Mouse (Mus musculus): Measurements from ENCODE around the gene Pop7. TPM values are rescaled to one million over a fixed set of nuclear protein-coding genes. Genes with fewer than 3 reads are reported as not detected.

Pop7 gene
- polyA plus RNA-seq, 1 experiment from 2014 or later, result 57.9 TPM

DNA sequence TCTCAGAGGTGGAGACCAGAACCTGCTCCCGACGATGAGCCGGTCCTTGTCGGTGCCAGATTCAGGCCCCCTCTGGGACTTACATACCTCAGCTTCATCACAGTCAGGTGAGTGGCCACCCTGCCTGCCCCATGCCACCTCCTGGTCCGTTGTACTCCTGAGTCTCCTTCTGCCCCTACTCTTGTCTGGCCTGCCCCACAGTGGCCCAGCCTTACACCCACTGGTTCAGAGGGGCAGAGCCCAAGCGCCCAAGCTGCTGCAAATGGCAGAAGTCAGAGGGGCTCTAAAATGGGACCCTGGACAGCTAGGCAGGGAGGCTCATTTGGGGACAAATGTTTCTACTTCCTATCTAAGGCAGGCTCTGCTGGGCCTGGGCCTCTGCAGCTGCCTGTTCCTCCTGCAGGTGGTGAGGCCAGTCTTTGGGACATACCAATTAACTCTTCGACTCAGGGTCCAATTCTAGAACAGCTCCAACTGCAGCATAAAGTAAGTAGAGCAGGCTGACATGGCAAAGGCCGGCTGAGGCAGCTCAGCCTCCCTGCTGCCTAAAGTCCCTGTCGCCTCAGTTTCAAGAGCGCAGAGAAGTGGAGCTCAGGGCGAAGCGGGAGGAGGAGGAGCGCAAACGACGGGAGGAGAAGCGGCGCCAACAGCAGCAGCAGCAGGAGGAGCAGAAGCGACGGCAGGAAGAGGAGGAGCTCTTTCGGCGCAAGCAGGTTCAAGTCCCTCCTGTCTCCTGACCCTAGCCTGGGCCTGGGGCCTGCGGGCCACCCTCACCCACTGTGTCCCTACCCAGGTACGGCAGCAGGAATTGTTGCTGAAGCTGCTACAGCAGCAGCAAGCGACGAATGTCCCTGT is 21.3 kb upstream of the Pop7 start:
- Histone ChIP-seq H3K27ac (ENCODE audit: low read depth, low read length) (no peak overlapping the region), H3K4me3 (ENCODE audit: low read depth, low read length) (no peak overlapping the region), H3K4me2 (ENCODE audit: low read depth) (no peak overlapping the region), H3K4me1 (ENCODE audit: control insufficient read depth, insufficient read depth, low read length) (no peaks in the 10 kb centered on the region), H3K9ac (ENCODE audit: low read length) (no peak overlapping the region), H3K27me3 (ENCODE audit: control insufficient read depth, insufficient read depth, low read length) (no peaks in the 10 kb centered on the region), H3K36me3 (ENCODE audit: control insufficient read depth, insufficient read depth, low read length) (peaks cover 59% of the 10 kb centered on the region), H3K9me3 (ENCODE audit: control insufficient read depth, low read length) (no peaks in the 10 kb centered on the region)
- ATAC-seq (ENCODE audit: insufficient read depth, low FRiP score, low TSS enrichment) (no peak), DNase-seq (ENCODE audit: low spot score) (no peak)
- WGBS, result 89% methylated on average over 25 of the region's 25 CpGs

GRCm38 (mm10) chr5:137522711-137523110 is 20.4 kb upstream of the Pop7 start:
- no peaks in the 10 kb centered on the region for H3K4me1 ChIP-seq (ENCODE audit: control insufficient read depth, insufficient read depth, low read length)
- no peaks in the 10 kb centered on the region for H3K9me3 ChIP-seq (ENCODE audit: control insufficient read depth, low read length)
- no peak overlapping the region for H3K4me3 ChIP-seq (ENCODE audit: low read depth, low read length)
- peaks cover 54% of the 10 kb centered on the region for H3K36me3 ChIP-seq (ENCODE audit: control insufficient read depth, insufficient read depth, low read length)
- no peak overlapping the region for H3K27ac ChIP-seq (ENCODE audit: low read depth, low read length)
- H3K27me3 ChIP-seq (ENCODE audit: control insufficient read depth, insufficient read depth, low read length), result no peaks in the 10 kb centered on the region
- no peak overlapping the region for H3K4me2 ChIP-seq (ENCODE audit: low read depth)
- 78% methylated on average over 11 of the region's 11 CpGs for WGBS
- H3K9ac ChIP-seq (ENCODE audit: low read length), result no peak overlapping the region
- DNase-seq (ENCODE audit: low spot score), result no peak
- no peak for ATAC-seq (ENCODE audit: insufficient read depth, low FRiP score, low TSS enrichment)

DNA sequence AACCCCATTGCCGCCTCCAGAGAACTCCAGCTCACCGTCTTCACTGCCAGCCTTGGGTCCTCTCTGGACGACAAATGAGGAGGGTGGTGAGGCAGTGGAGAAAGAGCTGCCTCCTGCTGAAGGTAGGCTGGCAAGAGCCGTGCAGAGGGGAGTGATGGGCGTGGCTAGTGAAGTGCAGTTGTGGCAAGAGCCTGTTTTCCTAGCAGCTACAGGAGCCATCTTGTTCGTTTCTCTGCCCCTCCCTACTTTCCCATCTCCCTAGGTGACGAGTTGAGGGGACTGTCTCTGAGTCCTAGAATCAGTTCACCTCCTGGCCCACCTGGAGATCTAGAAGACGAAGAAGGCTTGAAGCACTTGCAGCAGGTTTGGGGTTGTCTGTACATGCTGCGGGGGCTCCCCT is 19.5 kb upstream of the Pop7 start:
- H3K27ac ChIP-seq (ENCODE audit: low read depth, low read length), result no peak overlapping the region
- H3K36me3 ChIP-seq (ENCODE audit: control insufficient read depth, insufficient read depth, low read length), result peaks cover 57% of the 10 kb centered on the region
- 79% methylated on average over 9 of the region's 9 CpGs for WGBS
- no peak overlapping the region for H3K4me2 ChIP-seq (ENCODE audit: low read depth)
- ATAC-seq (ENCODE audit: insufficient read depth, low FRiP score, low TSS enrichment) (no peak), DNase-seq (ENCODE audit: low spot score) (no peak)
- H3K4me3 ChIP-seq (ENCODE audit: low read depth, low read length), result no peak overlapping the region
- no peaks in the 10 kb centered on the region for H3K4me1 ChIP-seq (ENCODE audit: control insufficient read depth, insufficient read depth, low read length)
- H3K27me3 ChIP-seq (ENCODE audit: control insufficient read depth, insufficient read depth, low read length), result no peaks in the 10 kb centered on the region
- no peak overlapping the region for H3K9ac ChIP-seq (ENCODE audit: low read length)
- no peaks in the 10 kb centered on the region for H3K9me3 ChIP-seq (ENCODE audit: control insufficient read depth, low read length)

GRCm38 (mm10) chr5:137519691-137520550 is 17.6 kb upstream of the Pop7 start:
- 91% methylated on average over 27 of the region's 27 CpGs for WGBS
- H3K27me3 ChIP-seq (ENCODE audit: control insufficient read depth, insufficient read depth, low read length), result no peaks in the 10 kb centered on the region
- H3K27ac ChIP-seq (ENCODE audit: low read depth, low read length), result no peak overlapping the region
- no peak overlapping the region for H3K4me3 ChIP-seq (ENCODE audit: low read depth, low read length)
- ATAC-seq (ENCODE audit: insufficient read depth, low FRiP score, low TSS enrichment) (no peak), DNase-seq (ENCODE audit: low spot score) (no peak)
- H3K9me3 ChIP-seq (ENCODE audit: control insufficient read depth, low read length), result no peaks in the 10 kb centered on the region
- H3K4me1 ChIP-seq (ENCODE audit: control insufficient read depth, insufficient read depth, low read length), result no peaks in the 10 kb centered on the region
- no peak overlapping the region for H3K4me2 ChIP-seq (ENCODE audit: low read depth)
- peaks cover 49% of the 10 kb centered on the region for H3K36me3 ChIP-seq (ENCODE audit: control insufficient read depth, insufficient read depth, low read length)
- H3K9ac ChIP-seq (ENCODE audit: low read length), result no peak overlapping the region

DNA sequence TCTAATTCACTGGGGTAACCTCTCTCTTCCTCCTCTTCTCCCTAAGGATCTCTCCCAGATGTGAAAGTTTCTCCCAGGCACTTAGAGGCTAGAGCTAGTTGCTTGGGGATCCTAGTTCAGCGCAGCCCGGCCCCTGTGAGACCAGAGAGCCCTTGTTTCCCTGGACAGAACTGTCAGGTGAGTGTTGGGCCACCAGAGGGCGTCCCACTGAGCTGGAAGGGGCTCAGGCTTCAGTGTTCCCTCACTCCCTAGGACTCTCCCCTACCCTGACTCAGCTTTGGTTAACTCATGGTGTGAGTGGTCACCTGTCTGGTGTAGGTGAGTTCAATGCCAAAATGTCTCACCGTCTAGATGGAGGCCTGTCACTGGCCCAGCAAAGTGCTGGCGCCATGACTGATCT is 16.1 kb upstream of the Pop7 start, which contains the start of gene Gigyf1:
Gigyf1 (plus strand) TSS at position 113 of the 400 bp plus-strand sequence.
- H3K27me3 ChIP-seq (ENCODE audit: control insufficient read depth, insufficient read depth, low read length), result no peaks in the 10 kb centered on the region
- DNase-seq (ENCODE audit: low spot score) (peak; percentile 41), ATAC-seq (ENCODE audit: insufficient read depth, low FRiP score, low TSS enrichment) (no peak)
- H3K9me3 ChIP-seq (ENCODE audit: control insufficient read depth, low read length), result no peaks in the 10 kb centered on the region
- H3K36me3 ChIP-seq (ENCODE audit: control insufficient read depth, insufficient read depth, low read length), result peaks cover 41% of the 10 kb centered on the region
- H3K9ac ChIP-seq (ENCODE audit: low read length), result no peak within 1 kb of the TSS
- H3K4me2 ChIP-seq (ENCODE audit: low read depth), result no peak within 1 kb of the TSS
- H3K4me1 ChIP-seq (ENCODE audit: control insufficient read depth, insufficient read depth, low read length), result no peaks in the 10 kb centered on the region
- H3K27ac ChIP-seq (ENCODE audit: low read depth, low read length), result no peak within 1 kb of the TSS
- no peak within 1 kb of the TSS for H3K4me3 ChIP-seq (ENCODE audit: low read depth, low read length)
- 79% methylated on average over 5 of the region's 5 CpGs for WGBS

DNA sequence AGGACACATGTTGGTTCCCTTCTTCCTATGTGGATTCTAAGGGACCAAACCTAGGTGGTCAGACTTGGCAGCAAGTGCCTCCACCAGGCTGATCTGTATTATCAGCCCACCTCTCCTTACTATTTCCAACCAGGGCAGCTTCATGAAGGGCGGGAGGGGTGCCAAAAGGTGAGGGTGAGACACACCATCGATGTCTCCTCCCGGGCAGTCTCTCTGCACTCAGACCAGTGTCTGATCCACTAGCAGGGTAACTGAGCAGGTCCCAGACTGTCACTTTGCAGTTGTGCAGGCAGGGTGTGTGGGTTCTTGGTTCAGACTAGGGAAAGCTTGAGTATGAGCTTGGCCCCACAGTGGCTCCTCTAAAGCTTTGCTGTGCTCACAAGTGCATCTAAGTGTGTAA is 12.5 kb upstream of the Pop7 start:
- Histone ChIP-seq H3K4me3 (ENCODE audit: low read depth, low read length) (no peak overlapping the region), H3K27ac (ENCODE audit: low read depth, low read length) (no peak overlapping the region), H3K27me3 (ENCODE audit: control insufficient read depth, insufficient read depth, low read length) (no peaks in the 10 kb centered on the region), H3K9me3 (ENCODE audit: control insufficient read depth, low read length) (no peaks in the 10 kb centered on the region), H3K9ac (ENCODE audit: low read length) (no peak overlapping the region), H3K4me2 (ENCODE audit: low read depth) (no peak overlapping the region), H3K36me3 (ENCODE audit: control insufficient read depth, insufficient read depth, low read length) (peaks cover 10% of the 10 kb centered on the region), H3K4me1 (ENCODE audit: control insufficient read depth, insufficient read depth, low read length) (peaks cover 13% of the 10 kb centered on the region)
- 93% methylated on average over 3 of the region's 3 CpGs for WGBS
- ATAC-seq (ENCODE audit: insufficient read depth, low FRiP score, low TSS enrichment), result no peak
- no peak for DNase-seq (ENCODE audit: low spot score)

DNA sequence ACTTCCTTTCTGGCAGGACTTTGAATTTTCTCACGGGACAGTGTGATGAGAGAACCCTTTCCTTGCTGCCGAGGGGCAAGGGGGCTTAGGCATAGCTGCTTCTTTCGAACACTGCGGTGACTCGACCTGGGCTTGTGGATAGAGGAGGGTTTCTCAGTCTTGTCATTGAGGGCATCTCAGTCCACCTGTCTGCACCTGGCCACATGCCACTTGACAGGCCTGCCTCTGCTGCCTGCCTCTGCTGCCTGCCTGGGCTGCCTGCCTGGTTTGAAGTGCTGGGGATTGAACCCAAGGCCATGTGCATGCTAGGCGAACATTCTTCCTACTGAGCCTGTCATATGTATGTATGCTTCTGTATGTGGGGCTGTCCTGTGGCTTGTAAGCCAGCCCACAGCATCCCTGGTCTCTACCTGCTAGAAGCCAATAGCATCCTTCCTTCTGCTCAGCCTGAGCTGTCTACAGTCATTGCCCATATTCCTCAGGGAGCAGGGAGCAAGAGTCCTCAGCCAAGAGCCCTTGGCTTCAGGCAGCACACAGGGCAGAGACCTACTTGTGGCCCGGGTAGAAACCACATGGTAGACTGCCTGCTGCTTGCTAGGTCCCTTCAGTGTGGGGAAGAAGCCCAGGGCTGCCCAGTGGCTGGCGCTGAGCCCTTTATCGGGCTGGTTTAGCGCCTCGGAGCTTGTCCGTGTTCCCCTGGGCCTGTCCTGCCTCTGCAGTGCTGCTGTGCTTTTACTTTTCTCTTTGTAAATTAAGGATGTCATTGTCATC is 11.8 kb upstream of the Pop7 start:
- H3K27me3 ChIP-seq (ENCODE audit: control insufficient read depth, insufficient read depth, low read length), result no peaks in the 10 kb centered on the region
- H3K27ac ChIP-seq (ENCODE audit: low read depth, low read length), result no peak overlapping the region
- H3K4me2 ChIP-seq (ENCODE audit: low read depth), result no peak overlapping the region
- WGBS, result 89% methylated on average over 12 of the region's 12 CpGs
- no peaks in the 10 kb centered on the region for H3K9me3 ChIP-seq (ENCODE audit: control insufficient read depth, low read length)
- no peak overlapping the region for H3K9ac ChIP-seq (ENCODE audit: low read length)
- DNase-seq (ENCODE audit: low spot score) (no peak), ATAC-seq (ENCODE audit: insufficient read depth, low FRiP score, low TSS enrichment) (no peak)
- H3K4me3 ChIP-seq (ENCODE audit: low read depth, low read length), result no peak overlapping the region
- peaks cover 8% of the 10 kb centered on the region; the same call in 1 of the 2 replicates for H3K36me3 ChIP-seq (ENCODE audit: control insufficient read depth, insufficient read depth, low read length)
- peaks cover 13% of the 10 kb centered on the region for H3K4me1 ChIP-seq (ENCODE audit: control insufficient read depth, insufficient read depth, low read length)

All from neural tube, embryonic 11.5 days (tissue).